Mouse (Mus musculus) myocyte (in vitro differentiated cells): ENCODE measurements around the gene Mms19.

Source experiments
- CEBPB ChIP-seq: IDR thresholded peaks from 2 replicates; pipeline ENCODE4 v1.6.1; 2011; ENCODE audit warnings: mild to moderate bottlenecking, moderate library complexity; ENCODE audit not compliant: poor library complexity, insufficient read depth, severe bottlenecking
- E2F4 ChIP-seq: IDR thresholded peaks from one replicate; pipeline ENCODE4 v1.6.1; 2011; ENCODE audit warnings: mild to moderate bottlenecking, control low read depth, moderate library complexity; ENCODE audit not compliant: insufficient read depth
- MAX ChIP-seq: IDR thresholded peaks from one replicate; pipeline ENCODE4 v1.6.1; 2011; ENCODE audit warnings: low read depth, mild to moderate bottlenecking, control low read depth
- MYOD1 ChIP-seq, 3 experiments: IDR thresholded peaks; one replicate each; pipeline ENCODE4 v1.6.1; 2011; ENCODE audit warnings: control low read depth in 2 of 3, low read depth in 2 of 3, mild to moderate bottlenecking in 2 of 3, moderate library complexity in 1 of 3; ENCODE audit not compliant: insufficient read length in 2 of 3, control insufficient read depth in 1 of 3
- MYOG ChIP-seq, 3 experiments: IDR thresholded peaks; one replicate each; pipeline ENCODE4 v1.6.1; 2011; ENCODE audit warnings: control low read depth in 2 of 3, low read depth in 2 of 3, mild to moderate bottlenecking in 2 of 3; ENCODE audit not compliant: insufficient read length in 2 of 3, control insufficient read depth in 1 of 3, insufficient read depth in 1 of 3
- POLR2A ChIP-seq: IDR thresholded peaks from one replicate; pipeline ENCODE4 v1.6.1; 2011; ENCODE audit warnings: low read depth, mild to moderate bottlenecking, control low read depth, moderate library complexity; ENCODE audit not compliant: insufficient read length
- POLR2AphosphoS2 ChIP-seq: IDR thresholded peaks from one replicate; pipeline ENCODE4 v1.6.1; 2011; ENCODE audit warnings: low read depth, control low read depth; ENCODE audit not compliant: insufficient read length
- TCF12 ChIP-seq: IDR thresholded peaks from one replicate; pipeline ENCODE4 v1.6.1; 2011; ENCODE audit warnings: mild to moderate bottlenecking, control low read depth; ENCODE audit not compliant: poor library complexity, insufficient read depth, severe bottlenecking
- TCF3 ChIP-seq: IDR thresholded peaks from one replicate; pipeline ENCODE4 v1.6.1; 2011; ENCODE audit warnings: low read depth, control low read depth; ENCODE audit not compliant: insufficient read length
- USF1 ChIP-seq: IDR thresholded peaks from one replicate; pipeline ENCODE4 v1.6.1; 2011; ENCODE audit warnings: low read depth, mild to moderate bottlenecking, control low read depth, moderate library complexity

DNA sequence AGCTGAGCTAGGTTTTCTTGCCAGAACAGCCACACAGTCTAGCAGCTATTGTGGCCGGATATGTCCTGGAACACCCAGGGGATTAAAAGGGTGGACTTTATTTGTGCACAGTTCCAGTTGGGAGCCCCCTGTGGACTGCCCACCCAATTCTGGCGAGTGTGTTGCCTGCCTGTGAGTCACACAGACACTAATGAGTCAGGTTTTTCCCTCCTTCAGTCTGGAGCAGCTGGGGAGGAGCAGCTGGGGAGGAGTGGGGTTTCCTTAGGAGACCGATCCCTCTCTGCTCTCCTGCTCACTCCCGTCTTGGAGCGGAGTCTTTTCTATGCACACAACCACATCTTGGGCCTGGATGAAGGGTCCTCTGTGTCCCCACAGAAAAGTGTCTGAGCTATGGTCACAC, 35.9 kb upstream of the Mms19 start:
- peak; percentile 56 to 94 (median 89) for TF ChIP-seq MYOD1 (IDR thresholded peaks at IDR 0.05; ENCODE audit: control insufficient read depth in 1 of 3, insufficient read length in 2 of 3, low read depth in 2 of 3)
- peak; percentile 52 for TF ChIP-seq POLR2A
- TF ChIP-seq USF1, result no peak
- 0 out of 2 replicates have a peak, but pooled peaks have one; percentile 8 for TF ChIP-seq CEBPB
- peak; percentile 79 to 94 (median 91) for TF ChIP-seq MYOG (IDR thresholded peaks at IDR 0.05; ENCODE audit: control insufficient read depth in 1 of 3, insufficient read depth in 1 of 3, insufficient read length in 2 of 3, low read depth in 2 of 3)
- TF ChIP-seq POLR2AphosphoS2, result peak; percentile 36
- TF ChIP-seq E2F4, result no peak
- peak; percentile 69 for TF ChIP-seq TCF3
- TF ChIP-seq TCF12, result peak; percentile 90
- TF ChIP-seq MAX, result no peak
